Mouse (Mus musculus) embryo, embryonic 9.5 days (tissue): ENCODE measurements around the gene Klhdc3.

Experiments used
- DNase-seq: peaks from one replicate; pipeline ENCODE4 v3.0.0-alpha.2; 2017; ENCODE audit errors: extremely low spot score

The Klhdc3 gene

DNA sequence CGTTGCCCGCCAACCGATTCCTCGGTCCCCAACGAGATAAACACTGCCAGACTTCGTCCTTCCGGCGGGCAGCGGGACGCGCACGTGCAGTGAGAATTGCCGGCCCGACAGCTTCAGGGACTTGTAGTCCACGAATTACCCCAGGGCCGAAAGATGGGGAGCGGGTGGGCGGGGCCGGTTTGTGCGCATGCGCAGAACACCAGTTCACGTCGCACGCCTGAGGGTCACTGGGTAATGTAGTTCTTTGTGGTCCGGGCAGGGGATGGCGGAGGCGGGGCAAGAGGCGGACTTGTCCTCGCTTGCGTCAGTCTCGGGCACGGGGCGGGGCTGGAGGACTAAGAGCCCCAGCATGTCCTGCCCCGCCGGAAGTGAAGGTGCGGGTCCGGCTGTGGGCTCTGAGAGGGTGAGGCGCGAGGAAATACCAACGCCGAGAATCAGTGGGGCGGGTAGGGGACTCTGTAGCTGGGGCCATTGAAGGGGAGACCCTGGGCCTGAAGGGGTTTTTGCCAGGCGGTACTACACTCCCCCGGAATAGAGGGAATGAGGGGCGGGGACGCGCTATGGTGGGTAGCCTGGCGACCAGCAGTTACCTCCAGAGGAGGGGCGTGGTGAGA lies at the start of gene Klhdc3:
Gene Klhdc3 (minus strand): TSS at position 155 of the 614 bp plus-strand sequence.
- peak; percentile 100 for DNase-seq

DNA sequence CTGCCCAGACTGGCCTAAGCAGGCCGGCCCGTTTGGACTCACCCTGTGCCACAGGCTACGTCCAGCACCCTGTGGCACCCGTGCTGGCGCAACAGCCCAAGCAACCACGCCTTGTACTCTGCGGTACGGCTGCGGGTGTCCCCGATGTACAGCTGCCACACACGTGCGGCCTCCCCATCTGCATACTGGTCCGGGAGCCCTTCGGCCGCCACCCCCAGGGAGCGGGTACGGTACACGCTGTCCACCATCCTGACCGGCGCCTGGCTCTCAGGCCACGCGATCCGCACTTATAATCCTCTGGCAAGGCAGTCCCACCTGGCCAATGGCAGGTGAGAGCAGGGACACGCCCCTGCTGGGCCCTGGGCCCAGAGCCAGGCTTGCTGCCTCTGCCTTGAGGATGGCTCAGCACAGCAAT lies 48.2 kb upstream of the Klhdc3 start, which contains the start of gene Gnmt:
Gene Gnmt (minus strand): TSS at position 265 of the 415 bp plus-strand sequence.
- no peak for DNase-seq

GRCm38 (mm10) chr17:46728496-46728895 lies 47.8 kb upstream of the Klhdc3 start:
- DNase-seq, result no peak

- DNase-seq, result no peak
Measured at GRCm38 (mm10) chr17:46728021-46728420, 47.3 kb upstream of the Klhdc3 start.

GRCm38 (mm10) chr17:46727271-46727670 lies 46.6 kb upstream of the Klhdc3 start:
- no peak for DNase-seq

GRCm38 (mm10) chr17:46725731-46726645 lies 45.3 kb upstream of the Klhdc3 start:
- DNase-seq, result no peak

GRCm38 (mm10) chr17:46725273-46725672 lies 44.6 kb upstream of the Klhdc3 start:
- DNase-seq, result peak; percentile 51

DNA sequence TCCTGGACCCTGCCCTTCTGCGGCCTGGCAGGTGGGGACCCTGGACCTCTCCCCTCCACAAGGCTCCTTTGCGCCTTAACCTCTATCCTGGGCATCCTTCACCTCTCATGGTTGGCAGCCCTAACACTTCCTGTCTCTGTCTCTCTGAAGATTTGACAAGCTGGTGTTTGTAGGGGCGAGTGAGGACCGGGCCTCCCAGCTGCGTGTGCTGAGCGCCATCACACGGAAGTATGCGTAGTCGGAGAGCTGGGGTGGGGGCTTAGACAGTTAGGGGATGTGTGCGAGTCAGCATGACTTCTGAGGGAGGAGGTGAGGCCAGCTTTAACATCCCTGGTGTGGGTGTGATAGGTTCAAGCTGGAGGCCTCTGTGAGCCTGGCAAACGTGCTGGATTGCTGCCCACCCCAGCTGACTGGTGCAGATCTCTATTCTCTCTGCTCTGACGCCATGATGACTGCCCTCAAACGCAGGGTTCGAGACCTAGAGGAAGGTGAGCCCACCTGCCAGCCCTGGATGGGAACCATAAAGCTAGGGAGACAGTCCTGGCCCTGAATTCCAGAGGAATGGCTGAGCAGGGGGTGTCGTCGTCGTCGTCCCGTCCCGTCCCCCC lies 43.9 kb upstream of the Klhdc3 start:
- DNase-seq, result no peak

- no peak for DNase-seq
Measured at GRCm38 (mm10) chr17:46721077-46721476, 40.4 kb upstream of the Klhdc3 start.

- no peak for DNase-seq
Measured at GRCm38 (mm10) chr17:46714756-46715481, 34.2 kb upstream of the Klhdc3 start.

- no peak for DNase-seq
Measured at GRCm38 (mm10) chr17:46713849-46714248, 33.1 kb upstream of the Klhdc3 start.

- no peak for DNase-seq
Measured at GRCm38 (mm10) chr17:46712442-46712841, 31.7 kb upstream of the Klhdc3 start.

GRCm38 (mm10) chr17:46711612-46712271 lies 31.0 kb upstream of the Klhdc3 start:
- no peak for DNase-seq

DNA sequence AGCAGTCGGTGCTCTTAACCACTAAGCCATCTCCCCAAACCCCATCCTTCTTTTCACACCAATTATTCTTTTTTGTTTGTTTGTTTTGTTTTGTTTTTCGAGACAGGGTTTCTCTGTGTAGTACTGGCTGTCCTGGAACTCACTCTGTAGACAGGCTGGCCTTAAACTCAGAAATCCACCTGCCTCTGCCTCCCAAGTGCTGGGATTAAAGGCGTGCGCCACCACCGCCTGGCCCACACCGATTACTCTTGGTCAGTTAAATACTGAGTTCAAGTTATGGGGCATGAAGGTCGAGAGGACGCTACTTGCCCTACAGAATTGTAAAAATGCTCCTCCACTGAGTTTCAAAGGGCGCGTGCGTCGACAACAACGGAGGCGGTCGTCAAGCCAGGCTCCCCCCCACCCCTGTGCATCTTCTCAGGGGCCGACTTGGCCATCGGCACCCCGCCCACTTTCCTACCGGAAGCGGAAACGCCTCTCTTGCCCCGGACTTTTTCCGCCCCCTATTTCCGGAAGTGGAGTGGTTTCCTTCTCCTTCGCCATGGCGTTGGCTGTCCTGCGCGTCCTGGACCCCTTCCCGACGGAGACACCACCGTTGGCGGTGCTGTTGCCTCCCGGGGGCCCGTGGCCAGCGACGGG lies 30.4 kb upstream of the Klhdc3 start, which contains the start of gene Pex6:
Gene Pex6 (plus strand): TSS at position 505 of the 639 bp plus-strand sequence.
- peak; percentile 92 for DNase-seq

GRCm38 (mm10) chr17:46706375-46707089 lies 25.8 kb upstream of the Klhdc3 start:
- DNase-seq, result no peak

GRCm38 (mm10) chr17:46704887-46705835 lies 24.4 kb upstream of the Klhdc3 start, which contains the start of gene Ppp2r5d:
Ppp2r5d (minus strand) TSS chr17:46705111.
- DNase-seq, result peak; percentile 97

- no peak for DNase-seq
Measured at GRCm38 (mm10) chr17:46703971-46704886, 23.5 kb upstream of the Klhdc3 start.

DNA sequence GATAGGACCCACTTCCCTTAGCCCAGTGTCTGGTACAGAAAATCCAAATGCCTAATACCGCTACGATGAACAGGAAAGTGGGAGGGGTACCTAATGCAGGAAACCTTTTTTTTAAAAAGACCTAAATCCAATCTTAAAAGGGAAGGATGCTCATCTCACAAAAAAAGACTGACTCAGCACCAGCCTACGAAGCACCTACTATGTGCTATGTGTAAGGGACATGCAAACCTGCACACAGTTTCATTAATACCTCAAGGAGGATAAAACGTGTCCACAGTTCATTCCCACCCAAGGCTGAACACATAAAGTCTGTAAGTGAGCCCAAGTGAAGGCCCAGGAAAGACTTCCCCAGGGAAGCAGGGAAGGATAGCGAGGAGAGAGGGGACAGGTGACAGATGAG lies 21.8 kb upstream of the Klhdc3 start:
- no peak for DNase-seq
